Mouse (Mus musculus) left cerebral cortex, postnatal 10 days (tissue): Measurements from ENCODE around the gene Tifab. TPM values are rescaled to one million over a fixed set of nuclear protein-coding genes. Genes with fewer than 3 reads are reported as not detected.

Experiments used
- DNase-seq, 2 experiments: peaks; one replicate each; pipeline ENCODE4 v3.0.0; 2021 to 2022; ENCODE audit warnings: low spot score in 2 of 2, mixed read lengths in 1 of 2; ENCODE audit errors: extremely low spot score in 1 of 2
- intact Hi-C: fragments of 180-260 bp; cut with DNase I; formaldehyde crosslinking; loops from one replicate; pipeline ENCODE4 v1.15.1; 2025
- total RNA-seq, 2 experiments: library from RNA; stranded (reverse); gene quantifications; 2 replicates each; pipeline ENCODE4 v1.2.3; 2021

Gene Tifab
- total RNA-seq, 2 experiments from 2014 or later, result 2.0 to 2.1 TPM

DNA sequence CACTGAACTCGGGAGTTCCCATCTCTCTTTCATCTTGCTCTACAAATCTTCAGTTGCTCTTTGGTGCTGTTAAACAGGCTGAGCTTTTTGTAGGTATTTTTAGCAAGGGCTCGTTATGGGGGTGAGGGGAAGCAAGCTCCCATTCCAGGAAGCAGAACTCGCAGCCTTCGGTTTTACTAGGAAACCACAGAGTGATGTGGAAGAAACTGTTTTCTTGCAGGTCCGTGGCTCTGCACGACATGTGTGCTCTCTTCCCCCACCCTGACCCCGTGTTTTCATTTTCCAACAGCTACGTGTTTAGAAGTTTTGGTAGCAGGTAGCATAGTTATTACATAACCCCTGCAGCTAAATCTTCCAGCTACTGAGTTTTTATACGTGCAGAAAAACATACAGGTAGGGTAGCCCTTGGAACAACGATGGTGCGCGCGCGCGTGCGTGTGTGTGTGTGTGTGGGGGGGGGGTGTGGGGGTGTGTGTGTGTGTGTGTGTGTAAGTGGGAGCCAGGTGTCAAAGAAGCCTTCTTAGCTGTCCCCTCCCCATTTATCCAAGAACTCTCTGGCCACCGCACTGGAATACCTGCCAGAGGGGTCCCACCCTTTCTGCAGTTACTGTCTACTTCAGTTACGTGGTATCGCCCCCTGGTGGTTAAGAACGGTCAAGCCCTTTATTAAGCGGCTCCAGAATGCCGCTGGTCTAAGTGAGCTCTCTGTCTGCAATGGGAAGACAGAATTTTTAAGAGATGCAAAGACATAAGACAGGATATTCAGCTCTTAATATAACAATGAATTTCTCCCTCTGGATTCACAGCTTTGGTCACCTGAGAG lies 27.1 kb downstream of the Tifab start:
- intact Hi-C loops, result no loop called here
- DNase-seq, result peak in 1 of 2 experiments; percentile 62

DNA sequence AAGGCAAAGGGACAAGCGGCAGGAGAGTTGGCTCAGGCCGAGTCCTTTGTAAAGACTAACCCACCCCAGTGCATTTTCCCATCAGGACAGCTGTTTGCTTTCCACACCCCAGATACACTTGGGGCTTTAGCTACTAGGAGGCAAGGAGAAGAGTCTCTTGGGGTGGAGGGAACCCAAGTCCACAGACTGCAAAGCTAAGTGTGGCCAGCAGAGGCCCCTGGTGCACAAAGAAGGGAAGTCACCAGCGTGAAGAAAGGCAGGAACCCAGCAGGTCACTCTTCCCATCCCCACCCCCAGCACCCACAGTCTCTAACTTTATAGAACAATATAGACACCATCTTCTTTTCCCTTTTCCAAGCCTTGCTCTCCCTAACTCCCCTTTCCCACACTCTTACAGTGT lies 33.2 kb downstream of the Tifab start:
- intact Hi-C loops, result no loop called here
- no peak for DNase-seq

DNA sequence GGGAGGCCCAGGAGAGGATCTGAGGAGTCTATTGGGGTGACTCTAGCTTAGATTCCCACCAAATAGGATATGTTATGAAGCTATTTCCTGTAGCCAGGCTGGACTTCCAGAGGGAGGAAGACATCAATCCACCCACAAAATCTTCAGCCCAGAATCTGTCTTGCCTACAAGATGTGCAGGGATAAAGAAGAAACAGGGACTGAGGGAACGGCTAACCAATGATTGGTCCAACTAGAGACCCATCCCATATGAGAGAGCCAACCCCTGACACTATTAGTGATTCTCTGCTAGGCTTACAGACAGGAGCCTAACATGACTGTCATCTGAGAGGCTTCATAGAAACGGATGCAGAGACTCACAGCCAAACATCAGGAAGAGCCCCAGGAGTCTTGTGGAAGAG lies 34.7 kb downstream of the Tifab start:
- intact Hi-C loops, result no loop called here
- DNase-seq, result no peak

DNA sequence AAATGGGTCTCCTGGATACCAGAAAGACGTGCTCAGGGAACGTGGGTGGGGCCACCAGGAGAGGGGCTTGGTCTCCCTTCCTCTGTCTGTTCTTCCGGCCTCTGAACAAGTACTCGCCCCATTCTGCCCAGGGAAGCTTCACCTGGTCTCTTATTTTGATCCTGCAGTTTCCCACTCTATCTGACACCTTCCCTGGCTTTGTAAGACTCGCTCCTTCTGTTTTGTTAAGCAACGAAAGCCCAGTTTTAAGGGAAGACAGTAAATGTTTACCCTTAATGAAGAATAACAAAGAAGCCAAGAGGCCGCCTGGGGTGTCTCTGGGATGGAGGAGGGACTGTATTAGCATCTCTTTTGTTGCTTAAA lies 35.6 kb downstream of the Tifab start:
- no peak for DNase-seq
- intact Hi-C loops, result no loop called here

DNA sequence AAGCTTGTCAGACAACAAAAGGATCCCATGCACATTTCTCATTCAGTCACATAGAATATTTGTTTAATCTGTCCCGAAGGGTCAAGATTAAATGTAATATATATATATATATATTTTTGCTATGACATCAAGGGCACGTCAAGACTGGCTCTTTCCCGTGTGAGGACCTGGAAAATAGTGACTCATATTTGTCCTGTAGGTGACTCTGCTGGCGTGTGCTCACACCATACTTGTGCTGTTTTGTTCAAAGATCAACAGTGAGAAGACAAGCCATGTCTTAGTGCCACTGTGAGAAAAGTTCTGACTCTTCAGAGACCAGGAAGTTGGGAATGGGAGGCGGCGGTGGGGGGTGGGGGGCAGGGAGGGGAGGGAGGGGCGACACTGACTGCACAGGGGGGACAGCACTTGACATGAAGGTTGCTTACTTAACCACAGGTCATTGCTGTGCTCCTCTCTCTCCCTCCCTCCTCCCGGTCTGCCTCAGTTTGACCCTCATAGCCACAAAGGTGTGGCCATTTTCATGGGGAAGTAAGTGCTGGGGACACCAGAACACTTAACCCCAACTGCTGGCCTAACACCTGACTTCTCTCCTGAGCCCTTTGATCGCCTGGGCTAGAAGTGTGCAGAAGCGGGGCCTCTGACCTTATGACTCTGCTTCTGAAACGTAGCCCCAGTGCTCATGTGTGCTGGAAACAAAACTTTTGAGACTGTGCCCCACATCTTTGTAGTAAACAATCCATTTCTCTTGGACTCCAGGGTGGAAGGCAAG lies 36.1 kb downstream of the Tifab start:
- DNase-seq, result no peak
- intact Hi-C loops, result no loop called here

DNA sequence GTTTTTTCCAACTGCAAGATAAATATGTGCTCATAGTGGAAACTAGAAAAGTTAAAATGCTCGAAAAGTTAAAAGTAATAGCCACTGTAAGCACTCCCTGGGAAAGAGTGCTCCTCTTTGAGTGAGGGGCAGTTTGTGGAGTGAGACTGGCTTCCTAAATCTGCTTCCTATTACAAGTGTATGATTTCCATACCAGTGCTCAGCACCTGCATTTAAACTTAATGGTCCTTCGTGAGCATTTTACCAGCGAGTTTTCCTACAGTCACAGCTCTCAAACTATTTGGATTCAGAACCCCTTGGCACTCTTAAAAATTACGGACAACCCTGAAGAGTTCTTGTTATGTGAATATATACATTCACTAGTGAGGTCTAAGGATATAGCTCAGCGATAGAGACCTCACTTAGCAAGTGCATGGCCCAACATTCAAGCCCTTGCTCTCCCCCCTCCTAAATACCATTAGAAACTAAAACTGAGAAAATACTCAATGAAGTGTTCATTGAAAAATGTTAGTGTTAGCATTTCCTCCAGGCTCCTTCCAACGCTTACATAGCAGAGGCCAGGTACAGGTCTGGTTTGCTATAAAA lies 39.4 kb downstream of the Tifab start:
- intact Hi-C loops, result no loop called here

DNA sequence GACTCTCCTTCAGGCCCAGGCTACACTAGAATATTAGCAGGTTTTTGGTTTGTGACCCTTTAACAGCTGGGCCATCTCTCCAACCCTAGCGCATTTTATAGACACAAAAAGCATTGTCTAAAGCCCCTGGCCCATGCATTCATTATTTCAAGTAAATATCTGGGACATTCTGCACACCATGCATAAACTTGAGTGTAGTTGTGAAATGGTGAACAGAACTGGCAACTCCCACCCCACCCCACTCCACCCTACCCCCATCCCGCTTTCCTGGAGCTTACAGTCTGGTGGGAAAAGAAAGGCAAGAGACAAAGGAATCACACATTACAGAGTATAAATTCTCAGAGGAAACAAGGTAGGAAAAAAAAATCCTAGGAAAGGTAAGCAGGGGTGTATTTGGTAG lies 42.5 kb downstream of the Tifab start, which contains the start of gene H2afy:
H2afy (minus strand) TSS at position 162 of the 400 bp plus-strand sequence.
- intact Hi-C loops, result no loop called here
- no peak for DNase-seq

More for the DNA sequence above, 39.4 kb downstream of the Tifab start:
- no peak for DNase-seq

DNA sequence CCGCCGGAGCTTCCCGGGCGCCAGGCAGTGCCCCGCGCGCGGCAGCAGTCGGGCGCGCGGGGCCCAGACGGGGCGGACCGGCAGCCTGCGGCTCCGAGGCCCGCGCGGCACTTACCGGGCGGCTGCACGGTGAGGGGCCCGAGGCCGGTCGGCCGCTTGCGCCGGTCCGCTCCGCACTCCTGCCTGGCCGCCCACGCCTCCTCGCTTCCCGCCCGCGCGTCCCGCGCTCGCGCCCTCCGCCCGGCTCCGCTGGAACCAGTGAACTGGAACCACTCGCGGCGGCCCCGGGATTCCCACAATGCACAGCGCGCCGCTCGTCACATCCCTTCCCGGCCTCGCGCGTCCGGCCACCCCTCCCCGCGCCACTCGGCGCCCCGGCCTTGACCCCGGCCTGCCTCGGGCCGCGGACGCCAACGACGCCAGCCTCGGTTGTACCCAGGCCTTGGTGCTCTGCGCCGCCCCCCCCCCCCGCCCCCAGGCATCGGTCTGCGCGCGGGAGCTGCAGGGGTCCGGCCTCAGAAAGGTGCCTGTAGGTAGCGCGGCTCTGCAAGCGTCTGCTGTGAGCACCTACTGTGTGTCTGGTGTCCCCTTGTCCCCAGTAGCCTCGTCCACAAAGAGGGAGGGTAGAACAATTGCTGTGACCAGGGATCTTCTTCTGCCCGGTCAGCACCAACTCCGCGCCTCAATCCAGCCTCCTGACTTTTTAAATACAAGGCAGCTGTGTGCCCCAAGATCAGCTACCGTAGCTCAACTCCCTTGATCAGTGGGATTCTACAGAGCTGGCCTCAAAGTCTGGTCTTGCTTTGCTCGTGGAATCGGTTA lies 43.2 kb downstream of the Tifab start:
- intact Hi-C loops, result no loop called here

DNA sequence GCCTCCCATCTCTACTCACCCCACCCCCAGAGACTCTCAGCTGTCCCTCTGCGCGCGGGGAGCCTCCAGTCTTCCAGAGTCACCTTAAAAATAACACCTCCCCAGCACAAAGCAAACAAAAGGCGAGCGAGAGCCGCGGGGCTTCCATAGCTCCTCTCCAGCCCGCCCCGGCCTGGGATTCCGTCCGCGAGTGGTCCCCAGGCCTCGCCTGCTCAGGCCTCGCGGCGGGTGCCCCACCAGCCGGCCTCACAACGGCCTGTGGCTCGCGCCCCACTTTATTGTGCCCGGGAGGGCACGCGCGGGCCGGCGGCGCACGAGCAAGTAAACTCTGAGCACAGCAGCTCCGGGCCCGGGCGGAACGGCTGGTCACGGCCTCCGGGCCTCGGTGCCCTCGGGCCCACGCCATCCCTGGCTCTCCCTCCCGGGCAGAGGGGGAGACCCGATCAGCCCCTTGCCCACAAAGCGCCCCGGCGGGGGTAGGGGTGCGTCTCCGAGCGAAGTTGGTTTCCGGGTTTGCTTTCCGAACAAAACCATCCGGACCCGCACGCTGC lies 44.0 kb downstream of the Tifab start:
- peak in 1 of 2 experiments; percentile 59 for DNase-seq
- intact Hi-C loops, result no loop called here

More for the DNA sequence above, 43.2 kb downstream of the Tifab start:
- DNase-seq, result peak; percentile 82 to 95

DNA sequence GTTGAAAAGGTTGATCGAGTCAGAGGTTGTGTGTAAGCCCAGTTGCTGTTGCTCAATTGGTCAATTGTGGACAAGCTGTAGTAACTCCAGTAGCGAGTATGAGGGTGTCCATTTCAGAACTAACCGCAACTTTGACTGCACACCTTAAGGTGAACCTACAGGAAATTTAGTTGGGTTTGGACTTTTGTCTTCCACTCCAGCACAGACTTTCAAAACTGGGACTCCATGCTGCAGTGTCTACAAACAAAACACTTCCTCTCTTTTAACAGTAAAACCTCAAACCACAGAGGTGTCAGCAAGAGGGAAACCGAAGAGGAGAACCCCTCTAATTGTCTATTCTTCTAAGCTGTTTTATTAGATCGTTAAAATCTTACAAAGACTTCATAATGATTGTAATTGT lies 44.7 kb downstream of the Tifab start:
- intact Hi-C loops, result no loop called here

DNA sequence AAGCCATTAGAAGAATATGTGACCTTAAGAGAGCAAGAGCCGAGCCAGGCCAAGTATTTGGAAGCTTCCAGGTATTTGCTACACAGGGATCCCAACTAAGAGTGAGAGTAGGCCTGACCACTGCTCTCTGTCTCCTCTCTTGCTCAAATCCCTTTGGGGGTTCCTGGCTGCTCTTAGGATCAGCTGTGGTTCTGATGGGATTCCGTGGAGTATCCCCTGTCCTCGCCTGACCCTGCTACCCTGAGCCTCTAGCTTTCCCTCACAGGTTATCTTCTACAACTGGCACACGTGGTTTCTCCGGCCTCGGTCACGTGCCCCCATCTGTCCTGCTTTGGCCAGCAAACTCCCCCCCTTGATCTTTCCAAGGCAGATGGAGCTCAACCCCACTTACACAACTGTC lies 45.7 kb downstream of the Tifab start:
- no peak for DNase-seq
- intact Hi-C loops, result no loop called here

More for the DNA sequence above, 44.7 kb downstream of the Tifab start:
- no peak for DNase-seq

DNA sequence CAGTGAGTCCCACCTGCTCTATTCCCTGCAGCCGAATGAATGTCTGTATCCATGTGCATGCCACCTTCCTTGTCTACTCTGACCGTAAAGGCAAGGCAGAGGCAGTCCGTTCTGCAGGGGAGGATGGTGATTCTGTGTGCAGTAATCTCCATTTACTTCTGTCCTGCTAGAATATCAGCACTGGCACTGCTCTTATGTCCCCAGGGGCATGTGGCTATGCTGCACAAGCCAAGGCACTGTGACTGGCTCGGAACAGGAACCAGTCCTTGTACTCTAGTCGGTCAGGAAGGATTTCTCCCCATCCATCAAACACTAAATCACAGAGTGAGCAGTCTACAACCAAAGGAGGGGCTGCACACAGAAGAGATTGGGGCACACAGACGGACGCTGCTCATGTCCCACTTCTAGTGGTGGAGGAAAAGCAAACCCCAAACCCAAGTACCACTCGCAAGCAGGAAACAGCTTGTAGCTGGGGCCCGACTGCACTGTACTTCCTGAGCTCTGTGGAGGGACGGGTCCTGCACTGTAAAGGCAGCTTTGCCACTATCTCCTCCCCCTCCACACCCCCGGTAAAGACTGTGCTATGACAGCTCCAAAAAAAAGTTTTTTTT lies 46.3 kb downstream of the Tifab start:
- DNase-seq, result no peak
- intact Hi-C loops, result no loop called here

DNA sequence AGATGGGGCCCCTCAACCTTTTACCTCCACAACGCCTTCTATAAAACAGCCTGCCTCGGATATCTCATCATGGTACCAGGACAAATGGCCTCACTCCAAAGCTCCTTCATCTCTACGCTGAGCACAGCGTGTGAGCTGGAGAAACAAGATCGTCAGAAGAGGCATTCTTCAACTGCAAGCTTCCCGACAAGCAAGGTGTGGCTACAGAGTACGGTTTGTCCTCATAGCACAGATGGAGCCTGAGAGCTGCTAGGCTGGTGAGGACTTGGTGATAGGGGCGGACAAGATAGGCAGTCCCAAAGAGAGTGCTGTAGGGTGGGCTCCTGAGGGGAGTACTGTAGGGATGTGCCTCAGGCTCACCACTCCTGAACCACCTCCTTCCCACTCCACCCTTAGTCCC lies 48.1 kb downstream of the Tifab start:
- DNase-seq, result no peak
- intact Hi-C loops, result no loop called here

DNA sequence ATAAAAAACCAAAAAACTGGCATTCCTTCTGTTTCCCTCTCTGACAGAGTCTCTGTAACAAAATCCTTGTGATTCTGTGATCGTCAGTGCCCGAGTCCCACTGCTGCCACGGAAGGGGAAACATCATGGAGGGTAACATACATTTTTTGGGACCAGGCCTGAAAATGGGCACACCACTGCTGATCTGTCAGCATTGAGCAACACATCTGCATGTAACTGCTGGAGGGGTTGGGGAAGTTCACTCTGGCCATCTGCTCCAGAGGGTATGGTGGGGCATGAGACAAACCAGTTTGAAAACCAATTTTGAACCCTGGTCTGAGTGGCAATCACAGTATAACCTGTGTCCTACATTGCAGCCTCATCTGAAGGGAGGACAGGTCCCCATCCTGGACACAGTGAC lies 49.1 kb downstream of the Tifab start:
- DNase-seq, result no peak
- intact Hi-C loops, result no loop called here

DNA sequence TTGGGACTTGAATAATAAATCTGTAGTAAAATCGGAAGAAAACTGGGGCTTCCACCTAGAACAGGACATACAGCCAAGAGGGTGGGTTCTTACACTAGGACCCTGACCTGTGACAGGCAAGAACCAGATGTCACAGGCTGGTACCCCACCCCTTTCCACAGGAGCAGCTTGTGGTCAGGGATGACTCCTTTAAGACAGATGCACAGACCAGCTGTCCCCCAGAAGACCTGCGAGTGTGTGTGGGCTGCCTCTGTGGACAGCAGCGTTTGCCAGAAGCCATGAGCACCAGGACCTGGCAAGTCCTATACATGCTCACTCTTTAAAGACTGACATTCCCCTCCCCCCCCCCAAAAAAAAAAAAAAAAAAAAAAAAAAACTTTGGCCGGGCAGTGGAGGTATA lies 49.7 kb downstream of the Tifab start:
- intact Hi-C loops, result no loop called here
- no peak for DNase-seq

DNA sequence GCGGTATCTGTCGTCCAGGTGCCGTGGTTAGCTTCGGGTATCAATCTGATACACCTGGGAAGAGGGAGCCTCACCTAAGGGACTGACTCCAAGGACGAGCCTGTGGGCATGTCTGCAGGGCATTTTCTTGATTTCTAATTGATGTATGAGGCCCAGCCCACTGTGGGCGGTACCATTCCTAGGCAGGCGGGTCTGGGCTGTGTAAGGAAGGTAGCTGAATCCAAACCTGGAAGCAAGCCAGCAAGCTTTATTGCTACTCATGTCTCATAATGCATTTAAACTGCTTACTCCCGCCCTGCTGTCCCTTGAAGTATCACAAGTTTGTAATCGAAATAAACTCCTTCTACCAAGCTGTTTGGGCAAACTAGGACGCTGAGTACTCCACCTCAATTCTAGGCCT lies 53.1 kb downstream of the Tifab start:
- intact Hi-C loops, result no loop called here
- DNase-seq, result no peak
